Comparison of ENCODE assay signal across 21 mouse cellular contexts in genomic region chr19:43887725-43888124, GRCm38 (mm10). TPM values are rescaled to one million over a fixed set of nuclear protein-coding genes. Genes with fewer than 3 reads are reported as not detected.
DNase-seq lines count a peak whose midpoint lies in the region; ATAC-seq and TF ChIP-seq lines count a peak whose summit lies in the region.
"Had no signal": no experiment of that assay in that cellular context is flagged by ENCODE, and none has a peak within 500 bp of the region (broad histone marks: within the 10 kb centered on the region; RNA-seq: fewer than 3 reads in every experiment).

No protein-coding gene starts in this region.

- no peak overlapping the region for H3K9ac ChIP-seq in kidney, embryonic 15.5 days
- no peak overlapping the region for H3K9ac ChIP-seq in lung, embryonic 14.5 days
- no peak overlapping the region for H3K9ac ChIP-seq in hindbrain, postnatal 0 days (replicated peaks; ENCODE audit: low read length)
- H3K9ac ChIP-seq: forebrain, embryonic 13.5 days; heart, embryonic 13.5 days; liver, embryonic 15.5 days had no signal

- no peaks in the 10 kb centered on the region for H3K36me3 ChIP-seq in kidney, embryonic 15.5 days
- H3K36me3 ChIP-seq in lung, embryonic 14.5 days (ENCODE audit: insufficient read depth), result no peaks in the 10 kb centered on the region
- H3K36me3 ChIP-seq in small intestine, adult 2 months (ENCODE audit: control insufficient read depth, insufficient read depth, low read length), result peaks cover 3% of the 10 kb centered on the region; the same call in 1 of the 2 replicates
- no peaks in the 10 kb centered on the region for H3K36me3 ChIP-seq in hindbrain, postnatal 0 days (ENCODE audit: insufficient read depth, low read length)
- H3K36me3 ChIP-seq: liver, embryonic 15.5 days had no signal

- 83% methylated on average over 2 of the region's 2 CpGs for WGBS in kidney, embryonic 15.5 days
- WGBS in lung, embryonic 14.5 days, result 70% methylated on average over 2 of the region's 2 CpGs
- 25% methylated on average over 2 of the region's 2 CpGs for WGBS in small intestine, adult 2 months
- WGBS in hindbrain, postnatal 0 days, result 33% methylated on average over 2 of the region's 2 CpGs

- H3K9me3 ChIP-seq in kidney, embryonic 15.5 days (replicated peaks), result no peaks in the 10 kb centered on the region
- H3K9me3 ChIP-seq in lung, embryonic 14.5 days (ENCODE audit: low read depth, low read length), result no peaks in the 10 kb centered on the region
- no peaks in the 10 kb centered on the region for H3K9me3 ChIP-seq in hindbrain, postnatal 0 days (ENCODE audit: low read length)
- H3K9me3 ChIP-seq: forebrain, embryonic 13.5 days; heart, embryonic 13.5 days; liver, embryonic 15.5 days had no signal

- ATAC-seq in kidney, embryonic 15.5 days (replicated peaks; ENCODE audit: low FRiP score), result no peak
- ATAC-seq in lung, embryonic 14.5 days (ENCODE audit: insufficient read depth), result no peak
- no peak for ATAC-seq in hindbrain, postnatal 0 days
- ATAC-seq: forebrain, embryonic 13.5 days; hindbrain, embryonic 16.5 days had no signal

- H3K4me2 ChIP-seq in kidney, embryonic 15.5 days, result peak overlapping the region; percentile 49
- H3K4me2 ChIP-seq in lung, embryonic 14.5 days, result peak overlapping the region; percentile 39
- no peak overlapping the region for H3K4me2 ChIP-seq in hindbrain, postnatal 0 days (ENCODE audit: low read depth, low read length)
- H3K4me2 ChIP-seq: forebrain, embryonic 13.5 days had no signal

- no peak for TF ChIP-seq POLR2A in small intestine, adult 2 months (IDR thresholded peaks at IDR 0.05; ENCODE audit: low read depth, low read length)

- no peaks in the 10 kb centered on the region for H3K27me3 ChIP-seq in kidney, embryonic 15.5 days
- H3K27me3 ChIP-seq in lung, embryonic 14.5 days (ENCODE audit: insufficient read depth, low read length), result no peaks in the 10 kb centered on the region
- no peaks in the 10 kb centered on the region for H3K27me3 ChIP-seq in small intestine, adult 2 months (ENCODE audit: control insufficient read depth, insufficient read depth, low read length)
- no peaks in the 10 kb centered on the region for H3K27me3 ChIP-seq in hindbrain, postnatal 0 days (ENCODE audit: insufficient read depth, low read length)
- H3K27me3 ChIP-seq: forebrain, embryonic 13.5 days; heart, embryonic 13.5 days; liver, embryonic 15.5 days had no signal

- no peak for DNase-seq in kidney, adult 9 months
- DNase-seq in lung, embryonic 14.5 days, result no peak
- no peak for DNase-seq in lung, postnatal 4 days
- DNase-seq in thymus, postnatal 25 days, result no peak
- DNase-seq in hindbrain, postnatal 0 days (ENCODE audit: low spot score), result no peak
- DNase-seq: adrenal gland, postnatal 14 days; cerebellum, adult 11-12 months; cerebellum, postnatal 14 days; embryo, embryonic 11 days; heart, adult 11 months; heart, postnatal 36 days; kidney, postnatal 14 days; lung, postnatal 36 days; right cerebral cortex, postnatal 25 days; thymus, postnatal 14 days had no signal

- no peak for TF ChIP-seq CTCF in lung, embryonic 14.5 days (IDR thresholded peaks at IDR 0.05; ENCODE audit: low read depth)
- no peak for TF ChIP-seq CTCF in small intestine, adult 2 months (IDR thresholded peaks at IDR 0.05; ENCODE audit: extremely low read depth, insufficient read length, insufficient replicate concordance, low read depth, low read length)
- TF ChIP-seq CTCF in hindbrain, postnatal 0 days (IDR thresholded peaks at IDR 0.05; ENCODE audit: low read depth), result no peak

- peaks cover 55% of the 10 kb centered on the region for H3K4me1 ChIP-seq in kidney, embryonic 15.5 days
- H3K4me1 ChIP-seq in lung, embryonic 14.5 days (ENCODE audit: insufficient read depth), result peaks cover 13% of the 10 kb centered on the region; the same call in 1 of the 2 replicates
- peaks cover 18% of the 10 kb centered on the region for H3K4me1 ChIP-seq in small intestine, adult 2 months (ENCODE audit: control insufficient read depth, insufficient read depth, insufficient read length, low read length)
- no peaks in the 10 kb centered on the region for H3K4me1 ChIP-seq in hindbrain, postnatal 0 days (ENCODE audit: insufficient read depth, low read length)

- no peak overlapping the region for H3K27ac ChIP-seq in kidney, embryonic 15.5 days
- no peak overlapping the region for H3K27ac ChIP-seq in lung, embryonic 14.5 days (ENCODE audit: low read depth)
- peak overlapping the region; percentile 94 for H3K27ac ChIP-seq in small intestine, adult 2 months (ENCODE audit: insufficient read depth, low read depth, low read length)
- no peak overlapping the region for H3K27ac ChIP-seq in hindbrain, postnatal 0 days
- H3K27ac ChIP-seq: forebrain, embryonic 13.5 days; heart, embryonic 13.5 days; liver, embryonic 15.5 days had no signal

- peak overlapping the region; percentile 35 for H3K4me3 ChIP-seq in kidney, embryonic 15.5 days (replicated peaks)
- 0 out of 2 replicates have a peak overlapping the region, but pooled peaks have one; percentile 1 for H3K4me3 ChIP-seq in lung, embryonic 14.5 days (ENCODE audit: low read depth, low read length)
- H3K4me3 ChIP-seq in small intestine, adult 2 months (ENCODE audit: low read depth, low read length), result peak overlapping the region; percentile 75
- H3K4me3 ChIP-seq in hindbrain, postnatal 0 days (ENCODE audit: low read length), result no peak overlapping the region
- H3K4me3 ChIP-seq: forebrain, embryonic 13.5 days; heart, embryonic 13.5 days; liver, embryonic 15.5 days had no signal

RNA-seq across cellular contexts. Expression of gene Dnmbp, which starts 52.3 kb away (rescaled TPM):
- 23.7 and 24.4 TPM in 2 replicates for polyA plus RNA-seq in kidney, embryonic 15.5 days (2015; fragmentation: Nextera tagmentation; extraction: Ambion mirVana)
- 22.4 and 24.2 TPM in 2 replicates for polyA plus RNA-seq in lung, embryonic 14.5 days (2014; fragmentation: Nextera tagmentation; extraction: Ambion mirVana)
- 19.4 and 53.4 TPM in 2 replicates for polyA plus RNA-seq in small intestine, adult 2 months (2012; rRNA removed)
- total RNA-seq in hindbrain, postnatal 0 days (2014; rRNA removed), result 12.8 and 13.3 TPM in 2 replicates
- 6.5 and 7.1 TPM in 2 replicates for polyA plus RNA-seq in hindbrain, postnatal 0 days (2015; fragmentation: Nextera tagmentation; extraction: Ambion mirVana)
